Mouse (Mus musculus) skeletal muscle tissue, adult 2 months (tissue): ENCODE results near the gene Bckdhb.
A peak's percentile ranks its signal among the peaks of the same experiment; 100 is the strongest.
"Not testable (repeated sequence)": the region's sequence is repeated elsewhere in the genome, so short reads cannot be mapped to it uniquely, and the experiment has no call there.

Experiments used
- DNase-seq: peaks from one replicate; pipeline ENCODE4 v3.0.0-alpha.2; 2012; ENCODE audit warnings: low read depth, low spot score

The Bckdhb gene

GRCm38 (mm10) chr9:84042539-84042938 is 117.6 kb downstream of the Bckdhb start:
- DNase-seq, result no peak

- DNase-seq, result no peak
These were observed 119.2 kb downstream of the Bckdhb start for GRCm38 (mm10) chr9:84044136-84044535.

GRCm38 (mm10) chr9:84045632-84046031 is 120.7 kb downstream of the Bckdhb start:
- no peak for DNase-seq

GRCm38 (mm10) chr9:84046334-84046733 is 121.4 kb downstream of the Bckdhb start:
- no peak for DNase-seq

- no peak for DNase-seq
These were observed 122.0 kb downstream of the Bckdhb start for GRCm38 (mm10) chr9:84046961-84047360.

- no peak for DNase-seq
These were observed 122.5 kb downstream of the Bckdhb start for GRCm38 (mm10) chr9:84047436-84047835.

- DNase-seq, result no peak
These were observed 124.2 kb downstream of the Bckdhb start for GRCm38 (mm10) chr9:84049142-84049541.

GRCm38 (mm10) chr9:84050867-84051635 is 126.1 kb downstream of the Bckdhb start:
- DNase-seq, result no peak

- DNase-seq, result no peak
These were observed 130.3 kb downstream of the Bckdhb start for GRCm38 (mm10) chr9:84055125-84055807.

- DNase-seq, result not testable (repeated sequence)
These were observed 135.8 kb downstream of the Bckdhb start for GRCm38 (mm10) chr9:84060781-84061180.

GRCm38 (mm10) chr9:84063617-84064016 is 138.7 kb downstream of the Bckdhb start:
- DNase-seq, result no peak

GRCm38 (mm10) chr9:84064113-84064512 is 139.2 kb downstream of the Bckdhb start:
- peak; percentile 30 for DNase-seq

- DNase-seq, result no peak
These were observed 145.3 kb downstream of the Bckdhb start for GRCm38 (mm10) chr9:84070247-84070646.

GRCm38 (mm10) chr9:84070740-84071139 is 145.8 kb downstream of the Bckdhb start:
- DNase-seq, result no peak

GRCm38 (mm10) chr9:84072534-84072933 is 147.6 kb downstream of the Bckdhb start:
- no peak for DNase-seq

- DNase-seq, result no peak
These were observed 148.3 kb downstream of the Bckdhb start for GRCm38 (mm10) chr9:84073237-84073636.

GRCm38 (mm10) chr9:84083551-84083950 is 158.6 kb downstream of the Bckdhb start:
- no peak for DNase-seq

GRCm38 (mm10) chr9:84084686-84085085 is 159.7 kb downstream of the Bckdhb start:
- DNase-seq, result no peak

GRCm38 (mm10) chr9:84090316-84091063 is 165.5 kb downstream of the Bckdhb start:
- no peak for DNase-seq

- no peak for DNase-seq
These were observed 168.0 kb downstream of the Bckdhb start for GRCm38 (mm10) chr9:84092994-84093393.

GRCm38 (mm10) chr9:84094111-84094510 is 169.2 kb downstream of the Bckdhb start:
- peak; percentile 73 for DNase-seq

- DNase-seq, result no peak
These were observed 171.6 kb downstream of the Bckdhb start for GRCm38 (mm10) chr9:84096484-84097015.
